Mouse (Mus musculus) midbrain, postnatal 0 days (tissue): ENCODE measurements around the gene Mapk13. TPM values are rescaled to one million over a fixed set of nuclear protein-coding genes. Genes with fewer than 3 reads are reported as not detected.
"Not testable (repeated sequence)": the region's sequence is repeated elsewhere in the genome, so short reads cannot be mapped to it uniquely, and the experiment has no call there.

Experiments
- ATAC-seq: fragments of 200-750 bp; cut with Nextera tagmentation; 2 replicates; pipeline ENCODE4 v1.8.0; 2017; ENCODE audit warnings: moderate number of reproducible peaks, mild to moderate bottlenecking, moderate TSS enrichment, moderate library complexity; ENCODE audit not compliant: low FRiP score
- DNase-seq: peaks from one replicate; pipeline ENCODE4 v3.0.0-alpha.2; 2015; ENCODE audit warnings: low spot score
- H3K27ac ChIP-seq: fragments of 300-500 bp; sonication (generic); 2 replicates; pipeline ENCODE4 v1.5.1; 2014; ENCODE audit warnings: low read depth, mild to moderate bottlenecking, low read length, mixed read lengths
- H3K27me3 ChIP-seq: fragments of 300-500 bp; sonication (generic); 2 replicates; pipeline ENCODE4 v1.6.1; 2014; ENCODE audit warnings: low read length, control low read depth, mixed read lengths; ENCODE audit not compliant: insufficient read depth
- H3K36me3 ChIP-seq: fragments of 300-500 bp; sonication (generic); 2 replicates; pipeline ENCODE4 v1.6.1; 2014; ENCODE audit warnings: low read length, control low read depth, mixed read lengths; ENCODE audit not compliant: insufficient read depth
- H3K4me1 ChIP-seq: fragments of 300-500 bp; sonication (generic); 2 replicates; pipeline ENCODE4 v1.6.1; 2014; ENCODE audit warnings: mild to moderate bottlenecking, control low read depth, antibody characterized with exemption, low read length, mixed read lengths; ENCODE audit not compliant: insufficient read depth
- H3K4me2 ChIP-seq: fragments of 300-500 bp; sonication (generic); 2 replicates; pipeline ENCODE4 v1.6.1; 2014; ENCODE audit warnings: low read depth, mild to moderate bottlenecking, low read length, mixed read lengths; ENCODE audit not compliant: poor library complexity, severe bottlenecking
- H3K4me3 ChIP-seq: fragments of 300-500 bp; sonication (generic); 2 replicates; pipeline ENCODE4 v1.5.1; 2014; ENCODE audit warnings: low read depth, mild to moderate bottlenecking, low read length, moderate library complexity
- H3K9ac ChIP-seq: fragments of 300-500 bp; sonication (generic); replicated peaks from 2 replicates; pipeline ENCODE4 v1.6.1; 2014; ENCODE audit warnings: mild to moderate bottlenecking, low read length, moderate library complexity, mixed read lengths; ENCODE audit not compliant: poor library complexity, severe bottlenecking
- H3K9me3 ChIP-seq: fragments of 300-500 bp; sonication (generic); 2 replicates; pipeline ENCODE4 v1.6.1; 2016; ENCODE audit warnings: low read length, control low read depth
- CTCF ChIP-seq: IDR thresholded peaks from 2 replicates; pipeline ENCODE4 v1.5.1; 2016; ENCODE audit warnings: antibody characterized with exemption, mild to moderate bottlenecking
- WGBS: fragments of 180-500 bp; shearing (Covaris S2); extraction: QIAGEN DNeasy Blood & Tissue Kit; methylation state at CpG from one replicate; pipeline ENCODE4 v1.1.7; 2014; 5-methylcytosine and 5-hydroxymethylcytosine counted together
- polyA plus RNA-seq: library from polyadenylated mRNA; unstranded; fragments of >200 nt; fragmentation: Nextera tagmentation; extraction: Ambion mirVana; gene quantifications from 2 replicates; pipeline ENCODE4 v1.2.1, GENCODE M21; 2015
- total RNA-seq: library from RNA; depleted of rRNA; stranded (reverse); fragments of >200 nt; gene quantifications from 2 replicates; pipeline ENCODE4 v1.2.3, GENCODE M21; 2014

The Mapk13 gene
- total and polyA plus RNA-seq, 2 experiments from 2014 or later: 0.66 to 1.1 TPM

- WGBS: 6% methylated on average over 24 of the region's 24 CpGs
- Histone ChIP-seq H3K4me3 (peak overlapping the region; percentile 36), H3K9me3 (no peaks in the 10 kb centered on the region), H3K9ac (peak overlapping the region; percentile 9; the same call in 1 of the 2 replicates), H3K27me3 (peaks cover 24% of the 10 kb centered on the region), H3K27ac (no peak overlapping the region), H3K4me2 (peak overlapping the region; percentile 71), H3K36me3 (no peaks in the 10 kb centered on the region), H3K4me1 (peaks cover 12% of the 10 kb centered on the region)
- TF ChIP-seq CTCF: no peak
- ATAC-seq (no peak), DNase-seq (no peak)
Observed at GRCm38 (mm10) chr17:28769875-28770421, 851 bp downstream of the Mapk13 start.

- Histone ChIP-seq H3K27me3 (peaks cover 24% of the 10 kb centered on the region), H3K9ac (no peak overlapping the region), H3K27ac (no peak overlapping the region), H3K4me1 (peaks cover 12% of the 10 kb centered on the region), H3K4me3 (no peak overlapping the region), H3K9me3 (no peaks in the 10 kb centered on the region), H3K36me3 (no peaks in the 10 kb centered on the region), H3K4me2 (no peak overlapping the region)
- no peak for DNase-seq
- no peak for ATAC-seq
- no peak for TF ChIP-seq CTCF
- WGBS: 93% methylated on average over 5 of the region's 5 CpGs
Observed at GRCm38 (mm10) chr17:28771289-28771688, 2.2 kb downstream of the Mapk13 start.

GRCm38 (mm10) chr17:28774303-28774702 lies 5.2 kb downstream of the Mapk13 start:
- H3K4me2 ChIP-seq, H3K9ac ChIP-seq, ATAC-seq, H3K4me3 ChIP-seq, H3K36me3 ChIP-seq, H3K9me3 ChIP-seq, DNase-seq, H3K4me1 ChIP-seq, H3K27ac ChIP-seq: not testable (repeated sequence)
- H3K27me3 ChIP-seq: peaks cover 17% of the 10 kb centered on the region
- 94% methylated on average over 9 of the region's 9 CpGs for WGBS
- TF ChIP-seq CTCF: peak; percentile 29; the same call in 1 of the 2 replicates

DNA sequence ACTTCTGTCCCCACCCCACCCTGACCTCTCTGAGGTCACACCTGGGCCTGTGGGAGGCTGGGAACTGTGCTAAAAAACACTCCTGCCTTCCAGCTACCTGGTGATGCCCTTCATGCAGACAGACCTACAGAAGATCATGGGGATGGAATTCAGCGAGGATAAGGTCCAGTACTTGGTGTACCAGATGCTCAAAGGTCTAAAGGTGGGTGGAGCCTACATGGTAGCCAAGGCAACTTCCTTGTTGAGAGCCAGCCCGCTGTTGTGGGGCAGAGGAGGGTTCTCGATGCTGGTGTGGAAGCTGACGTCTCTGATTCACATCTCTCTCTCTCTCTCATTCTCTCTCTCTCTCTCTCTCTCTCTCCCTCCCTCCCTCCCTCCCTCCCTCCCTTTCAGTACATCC lies 6.1 kb downstream of the Mapk13 start:
- peaks cover 10% of the 10 kb centered on the region for H3K27me3 ChIP-seq
- no peaks in the 10 kb centered on the region; the same call in 1 of the 2 replicates for H3K4me1 ChIP-seq
- H3K9ac ChIP-seq: no peak overlapping the region
- H3K27ac ChIP-seq: no peak overlapping the region
- H3K4me3 ChIP-seq: no peak overlapping the region
- H3K36me3 ChIP-seq: no peaks in the 10 kb centered on the region
- ATAC-seq (no peak), DNase-seq (no peak)
- no peaks in the 10 kb centered on the region for H3K9me3 ChIP-seq
- H3K4me2 ChIP-seq: no peak overlapping the region
- TF ChIP-seq CTCF: no peak
- 85% methylated on average over 4 of the region's 4 CpGs for WGBS

- Histone ChIP-seq H3K4me3 (no peak overlapping the region), H3K27ac (no peak overlapping the region), H3K9me3 (no peaks in the 10 kb centered on the region), H3K9ac (no peak overlapping the region), H3K4me1 (no peaks in the 10 kb centered on the region), H3K4me2 (no peak overlapping the region), H3K27me3 (no peaks in the 10 kb centered on the region), H3K36me3 (no peaks in the 10 kb centered on the region)
- DNase-seq: peak; percentile 9
- WGBS: 84% methylated on average over 3 of the region's 3 CpGs
- ATAC-seq: no peak
- peak; percentile 44 for TF ChIP-seq CTCF
Observed at GRCm38 (mm10) chr17:28776817-28777216, 7.7 kb downstream of the Mapk13 start.

DNA sequence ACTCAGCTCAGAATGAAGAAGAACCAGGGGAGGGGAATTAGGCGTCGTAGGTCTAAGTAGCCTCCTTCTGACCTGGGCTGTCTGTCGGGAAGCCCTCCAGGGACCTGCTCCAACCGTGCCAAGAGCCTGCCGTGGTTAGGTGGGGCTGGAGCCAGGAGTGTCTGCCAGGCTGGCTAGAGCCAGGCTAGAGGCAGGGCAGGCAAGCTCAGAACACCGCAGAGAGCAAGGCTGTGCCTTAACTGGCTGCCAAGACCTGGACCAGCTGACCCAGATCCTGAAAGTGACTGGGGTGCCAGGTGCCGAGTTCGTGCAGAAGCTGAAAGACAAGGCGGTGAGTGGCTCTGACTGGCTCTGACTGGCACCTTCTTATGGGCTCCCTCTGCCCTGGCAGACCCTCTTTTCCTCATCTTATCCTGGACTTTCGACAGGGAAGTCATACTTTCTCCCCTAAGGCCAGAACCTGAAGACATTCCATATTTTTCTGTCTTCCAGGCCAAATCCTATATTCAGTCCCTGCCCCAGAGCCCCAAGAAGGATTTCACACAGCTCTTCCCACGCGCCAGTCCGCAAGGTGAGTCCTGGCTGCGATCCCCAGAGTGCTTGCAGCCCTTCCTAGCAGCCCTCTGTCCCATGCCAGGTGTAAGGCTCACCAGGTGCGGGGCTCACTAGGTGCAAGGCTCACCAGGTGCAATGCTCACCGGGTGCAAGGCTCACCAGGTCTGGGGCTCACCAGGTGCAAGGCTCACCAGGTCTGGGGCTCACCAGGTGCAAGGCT lies 8.3 kb downstream of the Mapk13 start:
- ATAC-seq (no peak), DNase-seq (peak; percentile 53)
- H3K4me2 ChIP-seq: no peak overlapping the region
- no peak overlapping the region for H3K27ac ChIP-seq
- H3K36me3 ChIP-seq: no peaks in the 10 kb centered on the region
- H3K4me3 ChIP-seq: no peak overlapping the region
- H3K4me1 ChIP-seq: no peaks in the 10 kb centered on the region
- no peak overlapping the region for H3K9ac ChIP-seq
- no peak for TF ChIP-seq CTCF
- no peaks in the 10 kb centered on the region for H3K9me3 ChIP-seq
- WGBS: 82% methylated on average over 16 of the region's 16 CpGs
- no peaks in the 10 kb centered on the region for H3K27me3 ChIP-seq
